Mouse (Mus musculus) testis, adult 2 months (tissue): Measurements from ENCODE around the gene Pi4kb.

Experiments
- CTCF ChIP-seq: fragments of 200-500 bp; IDR thresholded peaks from 2 replicates; pipeline ENCODE4 v1.5.1; 2012; ENCODE audit warnings: low read depth, mild to moderate bottlenecking, inconsistent platforms, low read length, moderate library complexity; ENCODE audit not compliant: control insufficient read depth, insufficient read depth, insufficient replicate concordance
- POLR2A ChIP-seq: fragments of 200-500 bp; IDR thresholded peaks from 2 replicates; pipeline ENCODE4 v1.6.1; 2012; ENCODE audit warnings: low read depth, mild to moderate bottlenecking, inconsistent platforms, low read length, moderate library complexity; ENCODE audit not compliant: control insufficient read depth

DNA sequence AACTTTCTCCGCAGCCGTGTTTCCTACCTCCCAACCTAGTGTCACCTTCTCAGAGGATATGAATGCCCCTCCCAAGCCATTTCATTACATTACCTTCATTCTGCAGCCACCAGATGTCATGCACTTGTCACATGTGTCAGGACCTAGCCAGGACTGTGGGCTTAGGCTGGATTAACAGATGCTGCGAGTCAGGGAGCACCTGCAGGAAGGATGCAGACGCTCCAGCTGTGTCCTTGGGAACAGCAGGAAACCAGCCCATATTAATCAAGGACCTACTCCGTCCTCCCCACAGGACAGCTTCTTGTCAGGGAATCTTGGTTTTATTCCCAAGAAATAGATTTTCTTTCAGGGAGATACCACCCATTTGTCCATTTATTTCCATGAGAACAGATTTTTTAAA lies 14.2 kb upstream of the Pi4kb start:
- TF ChIP-seq CTCF (no peak), POLR2A (peak; percentile 10; the same call in 1 of the 2 replicates)
